Mouse (Mus musculus) embryonic facial prominence, embryonic 15.5 days (tissue): ENCODE results near the gene Hrg. TPM values are rescaled to one million over a fixed set of nuclear protein-coding genes. Genes with fewer than 3 reads are reported as not detected.
"Not testable (repeated sequence)": the region's sequence is repeated elsewhere in the genome, so short reads cannot be mapped to it uniquely, and the experiment has no call there.

Experiments
- ATAC-seq: fragments of 200-750 bp; cut with Nextera tagmentation; 2 replicates; pipeline ENCODE4 v1.8.0; 2017; ENCODE audit warnings: low read depth, moderate TSS enrichment; ENCODE audit not compliant: insufficient number of reproducible peaks, low FRiP score, low TSS enrichment
- H3K27ac ChIP-seq: fragments of 300-500 bp; sonication (generic); replicated peaks from 2 replicates; pipeline ENCODE4 v1.5.1; 2015; ENCODE audit warnings: mild to moderate bottlenecking, inconsistent platforms
- H3K27me3 ChIP-seq: fragments of 300-500 bp; sonication (generic); 2 replicates; pipeline ENCODE4 v1.6.1; 2015; ENCODE audit warnings: inconsistent platforms
- H3K36me3 ChIP-seq: fragments of 300-500 bp; sonication (generic); 2 replicates; pipeline ENCODE4 v1.6.1; 2015; ENCODE audit warnings: mild to moderate bottlenecking, inconsistent platforms
- H3K4me1 ChIP-seq: fragments of 300-500 bp; sonication (generic); 2 replicates; pipeline ENCODE4 v1.6.1; 2015; ENCODE audit warnings: inconsistent platforms
- H3K4me2 ChIP-seq: fragments of 300-500 bp; sonication (generic); replicated peaks from 2 replicates; pipeline ENCODE4 v1.6.1; 2015; ENCODE audit warnings: mild to moderate bottlenecking, inconsistent platforms
- H3K4me3 ChIP-seq: fragments of 300-500 bp; sonication (generic); replicated peaks from 2 replicates; pipeline ENCODE4 v1.5.1; 2015; ENCODE audit warnings: mild to moderate bottlenecking, inconsistent platforms
- H3K9ac ChIP-seq: fragments of 300-500 bp; sonication (generic); 2 replicates; pipeline ENCODE4 v1.6.1; 2015; ENCODE audit warnings: inconsistent platforms
- H3K9me3 ChIP-seq: fragments of 300-500 bp; sonication (generic); replicated peaks from 2 replicates; pipeline ENCODE4 v1.6.1; 2016; ENCODE audit warnings: inconsistent platforms
- WGBS: fragments of 180-500 bp; shearing (Covaris S2); methylation state at CpG from one replicate; pipeline ENCODE4 v1.1.7; 2015; 5-methylcytosine and 5-hydroxymethylcytosine counted together
- polyA plus RNA-seq: library from polyadenylated mRNA; unstranded; fragments of >200 nt; fragmentation: Nextera tagmentation; extraction: Ambion mirVana; gene quantifications from 2 replicates; pipeline ENCODE4 v1.2.1, GENCODE M21; 2015

Hrg gene
- polyA plus RNA-seq, 1 experiment from 2014 or later = 0.12 TPM

- no peaks in the 10 kb centered on the region for H3K4me1 ChIP-seq
- ATAC-seq = no peak
- 59% methylated on average over 5 of the region's 5 CpGs for WGBS
These were observed 11.4 kb downstream of the Hrg start for GRCm38 (mm10) chr16:22962256-22962655.

GRCm38 (mm10) chr16:22963293-22963692, 12.4 kb downstream of the Hrg start:
- Histone ChIP-seq H3K27ac (no peak overlapping the region), H3K4me3 (no peak overlapping the region), H3K9me3 (no peaks in the 10 kb centered on the region), H3K27me3 (no peaks in the 10 kb centered on the region), H3K4me2 (no peak overlapping the region), H3K36me3 (no peaks in the 10 kb centered on the region), H3K9ac (no peak overlapping the region), H3K4me1 (no peaks in the 10 kb centered on the region)
- ATAC-seq = no peak

More at GRCm38 (mm10) chr16:22962256-22962655, 11.4 kb downstream of the Hrg start:
- Histone ChIP-seq H3K27ac (no peak overlapping the region), H3K4me3 (no peak overlapping the region), H3K9me3 (no peaks in the 10 kb centered on the region), H3K36me3 (no peaks in the 10 kb centered on the region), H3K27me3 (no peaks in the 10 kb centered on the region), H3K4me2 (no peak overlapping the region), H3K9ac (no peak overlapping the region)

DNA sequence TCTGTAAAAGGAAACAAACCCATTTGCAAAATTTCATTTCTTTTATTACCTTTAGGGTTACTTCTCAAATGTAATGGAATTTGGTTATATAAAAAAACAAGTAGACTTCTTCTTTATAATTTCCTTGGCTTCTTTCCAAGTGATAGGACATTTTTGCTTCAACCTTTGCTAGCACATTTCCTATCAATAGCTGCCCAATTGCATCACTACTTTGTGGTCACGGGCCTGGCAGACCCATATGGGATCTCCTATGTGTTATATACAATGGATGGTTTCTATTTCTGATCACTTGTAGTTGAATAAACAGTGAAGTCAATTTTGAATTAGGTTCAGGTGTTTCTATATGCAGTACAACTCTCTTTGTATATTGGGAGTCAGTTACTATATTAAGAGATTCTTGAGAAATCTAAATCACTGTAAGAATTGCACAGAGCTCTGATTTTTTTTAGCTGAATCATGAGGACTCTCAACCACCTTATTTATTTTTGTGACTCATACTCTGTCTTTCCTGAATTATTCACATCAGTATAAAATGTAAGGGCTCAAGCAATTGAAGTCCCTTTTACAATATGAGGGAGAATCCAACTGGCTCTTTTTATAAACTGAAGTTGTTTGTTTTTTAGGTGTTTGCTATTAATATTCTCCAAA, 16.6 kb downstream of the Hrg start:
- no peaks in the 10 kb centered on the region for H3K9me3 ChIP-seq
- H3K4me3 ChIP-seq = no peak overlapping the region
- no peak overlapping the region for H3K4me2 ChIP-seq
- ATAC-seq = no peak
- H3K27ac ChIP-seq = no peak overlapping the region
- no peak overlapping the region for H3K9ac ChIP-seq
- no peaks in the 10 kb centered on the region for H3K36me3 ChIP-seq
- 46% methylated on average over 1 of the region's 1 CpGs for WGBS
- H3K4me1 ChIP-seq = no peaks in the 10 kb centered on the region
- H3K27me3 ChIP-seq = no peaks in the 10 kb centered on the region

DNA sequence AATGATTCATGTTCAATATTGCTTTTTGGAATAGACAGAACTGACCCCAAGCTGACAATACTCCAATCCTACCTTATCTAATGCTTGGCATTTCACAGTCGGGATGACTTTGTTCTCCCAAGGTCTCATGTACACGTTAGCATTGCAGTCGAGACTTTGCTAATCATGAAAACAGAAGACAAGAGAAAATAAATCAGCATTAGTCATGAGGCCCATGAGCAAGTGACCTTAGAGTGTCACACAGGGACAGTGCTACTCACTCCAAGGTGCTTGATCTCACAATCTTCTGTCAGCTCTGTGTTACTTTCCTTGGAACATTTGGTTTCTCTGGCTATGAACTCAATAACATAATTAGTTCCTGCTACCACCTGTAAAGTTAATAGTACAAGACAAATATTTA, 46.1 kb downstream of the Hrg start:
- not testable (repeated sequence) for H3K27me3 ChIP-seq, ATAC-seq, H3K4me3 ChIP-seq, H3K9me3 ChIP-seq, H3K4me2 ChIP-seq, H3K27ac ChIP-seq, H3K4me1 ChIP-seq, H3K9ac ChIP-seq, H3K36me3 ChIP-seq
- 84% methylated on average over 3 of the region's 3 CpGs for whole genome bisulfite sequencing

Other genes starting within 250 kb of the Hrg start
- 0.19 and 0.20 TPM in 2 replicates for gene Crygs, start 139.5 kb upstream of the Hrg start, polyA plus RNA-seq
- 23.8 and 28.1 TPM in 2 replicates for gene Tbccd1, start 93.4 kb upstream of the Hrg start, polyA plus RNA-seq
- gene Dnajb11, start 93.2 kb upstream of the Hrg start, polyA plus RNA-seq = 105 TPM in 2 replicates
- gene Ahsg, start 59.8 kb upstream of the Hrg start, polyA plus RNA-seq = 0.49 TPM in 1 of 2 replicates, not detected in the other
- gene Fetub, start 32.7 kb upstream of the Hrg start, polyA plus RNA-seq = 5.5 and 5.8 TPM in 2 replicates
- gene Kng2, start 78.4 kb downstream of the Hrg start, polyA plus RNA-seq = 0.83 and 0.98 TPM in 2 replicates
- 0.08 and 0.17 TPM in 2 replicates for gene Kng1, start 106.8 kb downstream of the Hrg start, polyA plus RNA-seq
- 231 and 236 TPM in 2 replicates for gene Eif4a2, start 156.4 kb downstream of the Hrg start, polyA plus RNA-seq
- 83.0 and 86.0 TPM in 2 replicates for gene Rfc4, start 176.7 kb downstream of the Hrg start, polyA plus RNA-seq
- gene Adipoq, start 195.5 kb downstream of the Hrg start, polyA plus RNA-seq = 0.13 and 0.25 TPM in 2 replicates